Mouse (Mus musculus): Measurements from ENCODE around the gene Pacsin1. TPM values are rescaled to one million over a fixed set of nuclear protein-coding genes. Genes with fewer than 3 reads are reported as not detected.

The Pacsin1 gene
- polyA plus RNA-seq, 1 experiment from 2014 or later = 1.8 TPM

GRCm38 (mm10) chr17:27716804-27717203 lies 61.5 kb downstream of the Pacsin1 start:
- Histone ChIP-seq H3K9ac (replicated peaks; ENCODE audit: low read depth, low read length) (no peak overlapping the region), H3K36me3 (ENCODE audit: control insufficient read depth, insufficient read depth, low read length) (no peaks in the 10 kb centered on the region), H3K27ac (ENCODE audit: low read length) (no peak overlapping the region), H3K4me3 (ENCODE audit: low read depth, low read length) (0 out of 2 replicates have a peak overlapping the region, but pooled peaks have one; percentile 5), H3K27me3 (ENCODE audit: control insufficient read depth, insufficient read depth, low read length) (no peaks in the 10 kb centered on the region), H3K4me1 (ENCODE audit: control insufficient read depth, insufficient read depth, low read length) (no peaks in the 10 kb centered on the region), H3K9me3 (ENCODE audit: control insufficient read depth, low read depth, low read length) (no peaks in the 10 kb centered on the region), H3K4me2 (replicated peaks; ENCODE audit: low read depth, low read length) (peak overlapping the region; percentile 29)
- WGBS = 9% methylated on average over 16 of the region's 16 CpGs
- ATAC-seq (ENCODE audit: insufficient number of reproducible peaks, insufficient read depth, low FRiP score, low read depth) = peak; percentile 50

- no peaks in the 10 kb centered on the region for H3K4me1 ChIP-seq (ENCODE audit: control insufficient read depth, insufficient read depth, low read length)
- no peak overlapping the region for H3K9ac ChIP-seq (replicated peaks; ENCODE audit: low read depth, low read length)
- no peak overlapping the region for H3K4me3 ChIP-seq (ENCODE audit: low read depth, low read length)
- no peaks in the 10 kb centered on the region for H3K36me3 ChIP-seq (ENCODE audit: control insufficient read depth, insufficient read depth, low read length)
- H3K27ac ChIP-seq (ENCODE audit: low read length) = no peak overlapping the region
- WGBS = 67% methylated on average over 5 of the region's 5 CpGs
- H3K4me2 ChIP-seq (replicated peaks; ENCODE audit: low read depth, low read length) = no peak overlapping the region
- H3K27me3 ChIP-seq (ENCODE audit: control insufficient read depth, insufficient read depth, low read length) = no peaks in the 10 kb centered on the region
- H3K9me3 ChIP-seq (ENCODE audit: control insufficient read depth, low read depth, low read length) = no peaks in the 10 kb centered on the region
- ATAC-seq (ENCODE audit: insufficient number of reproducible peaks, insufficient read depth, low FRiP score, low read depth) = no peak
Observed at GRCm38 (mm10) chr17:27718250-27718649, 62.9 kb downstream of the Pacsin1 start.

GRCm38 (mm10) chr17:27719663-27720062 lies 64.4 kb downstream of the Pacsin1 start:
- Histone ChIP-seq H3K9me3 (ENCODE audit: control insufficient read depth, low read depth, low read length) (no peaks in the 10 kb centered on the region), H3K4me3 (ENCODE audit: low read depth, low read length) (no peak overlapping the region), H3K36me3 (ENCODE audit: control insufficient read depth, insufficient read depth, low read length) (no peaks in the 10 kb centered on the region), H3K4me1 (ENCODE audit: control insufficient read depth, insufficient read depth, low read length) (no peaks in the 10 kb centered on the region), H3K4me2 (replicated peaks; ENCODE audit: low read depth, low read length) (no peak overlapping the region), H3K27ac (ENCODE audit: low read length) (no peak overlapping the region), H3K27me3 (ENCODE audit: control insufficient read depth, insufficient read depth, low read length) (no peaks in the 10 kb centered on the region), H3K9ac (replicated peaks; ENCODE audit: low read depth, low read length) (no peak overlapping the region)
- no peak for ATAC-seq (ENCODE audit: insufficient number of reproducible peaks, insufficient read depth, low FRiP score, low read depth)
- 71% methylated on average over 14 of the region's 14 CpGs for WGBS

GRCm38 (mm10) chr17:27720326-27720725 lies 65.0 kb downstream of the Pacsin1 start:
- no peaks in the 10 kb centered on the region for H3K9me3 ChIP-seq (ENCODE audit: control insufficient read depth, low read depth, low read length)
- no peak overlapping the region for H3K27ac ChIP-seq (ENCODE audit: low read length)
- H3K4me1 ChIP-seq (ENCODE audit: control insufficient read depth, insufficient read depth, low read length) = peaks cover 5% of the 10 kb centered on the region; the same call in 1 of the 2 replicates
- H3K4me3 ChIP-seq (ENCODE audit: low read depth, low read length) = no peak overlapping the region
- no peak for ATAC-seq (ENCODE audit: insufficient number of reproducible peaks, insufficient read depth, low FRiP score, low read depth)
- H3K27me3 ChIP-seq (ENCODE audit: control insufficient read depth, insufficient read depth, low read length) = no peaks in the 10 kb centered on the region
- 67% methylated on average over 9 of the region's 9 CpGs for WGBS
- no peak overlapping the region for H3K4me2 ChIP-seq (replicated peaks; ENCODE audit: low read depth, low read length)
- H3K36me3 ChIP-seq (ENCODE audit: control insufficient read depth, insufficient read depth, low read length) = no peaks in the 10 kb centered on the region
- no peak overlapping the region for H3K9ac ChIP-seq (replicated peaks; ENCODE audit: low read depth, low read length)

- H3K4me1 ChIP-seq (ENCODE audit: control insufficient read depth, insufficient read depth, low read length) = peaks cover 12% of the 10 kb centered on the region
- H3K9ac ChIP-seq (replicated peaks; ENCODE audit: low read depth, low read length) = no peak overlapping the region
- H3K4me3 ChIP-seq (ENCODE audit: low read depth, low read length) = no peak overlapping the region
- no peak overlapping the region for H3K4me2 ChIP-seq (replicated peaks; ENCODE audit: low read depth, low read length)
- ATAC-seq (ENCODE audit: insufficient number of reproducible peaks, insufficient read depth, low FRiP score, low read depth) = peak; percentile 24; the same call in 1 of the 2 replicates
- H3K27ac ChIP-seq (ENCODE audit: low read length) = no peak overlapping the region
- H3K27me3 ChIP-seq (ENCODE audit: control insufficient read depth, insufficient read depth, low read length) = no peaks in the 10 kb centered on the region
- no peaks in the 10 kb centered on the region for H3K36me3 ChIP-seq (ENCODE audit: control insufficient read depth, insufficient read depth, low read length)
- WGBS = 69% methylated on average over 9 of the region's 9 CpGs
- H3K9me3 ChIP-seq (ENCODE audit: control insufficient read depth, low read depth, low read length) = no peaks in the 10 kb centered on the region
Observed at GRCm38 (mm10) chr17:27721125-27721664, 65.9 kb downstream of the Pacsin1 start.

- Histone ChIP-seq H3K4me2 (replicated peaks; ENCODE audit: low read depth, low read length) (no peak overlapping the region), H3K36me3 (ENCODE audit: control insufficient read depth, insufficient read depth, low read length) (no peaks in the 10 kb centered on the region), H3K9me3 (ENCODE audit: control insufficient read depth, low read depth, low read length) (no peaks in the 10 kb centered on the region), H3K4me1 (ENCODE audit: control insufficient read depth, insufficient read depth, low read length) (peaks cover 17% of the 10 kb centered on the region), H3K27me3 (ENCODE audit: control insufficient read depth, insufficient read depth, low read length) (no peaks in the 10 kb centered on the region), H3K9ac (replicated peaks; ENCODE audit: low read depth, low read length) (no peak overlapping the region), H3K4me3 (ENCODE audit: low read depth, low read length) (no peak overlapping the region), H3K27ac (ENCODE audit: low read length) (no peak overlapping the region)
- WGBS = 25% methylated on average over 3 of the region's 3 CpGs
- no peak for ATAC-seq (ENCODE audit: insufficient number of reproducible peaks, insufficient read depth, low FRiP score, low read depth)
Observed at GRCm38 (mm10) chr17:27724327-27724726, 69.0 kb downstream of the Pacsin1 start.

- 43% methylated on average over 10 of the region's 10 CpGs for WGBS
- H3K4me3 ChIP-seq (ENCODE audit: low read depth, low read length) = no peak overlapping the region
- no peak for ATAC-seq (ENCODE audit: insufficient number of reproducible peaks, insufficient read depth, low FRiP score, low read depth)
- H3K27me3 ChIP-seq (ENCODE audit: control insufficient read depth, insufficient read depth, low read length) = no peaks in the 10 kb centered on the region
- no peaks in the 10 kb centered on the region for H3K36me3 ChIP-seq (ENCODE audit: control insufficient read depth, insufficient read depth, low read length)
- no peak overlapping the region for H3K9ac ChIP-seq (replicated peaks; ENCODE audit: low read depth, low read length)
- peaks cover 17% of the 10 kb centered on the region for H3K4me1 ChIP-seq (ENCODE audit: control insufficient read depth, insufficient read depth, low read length)
- H3K27ac ChIP-seq (ENCODE audit: low read length) = no peak overlapping the region; the same call in 1 of the 2 replicates
- H3K4me2 ChIP-seq (replicated peaks; ENCODE audit: low read depth, low read length) = peak overlapping the region; percentile 10; the same call in 1 of the 2 replicates
- H3K9me3 ChIP-seq (ENCODE audit: control insufficient read depth, low read depth, low read length) = no peaks in the 10 kb centered on the region
Observed at GRCm38 (mm10) chr17:27725011-27725410, 69.7 kb downstream of the Pacsin1 start.

GRCm38 (mm10) chr17:27725412-27725811 lies 70.1 kb downstream of the Pacsin1 start:
- Histone ChIP-seq H3K9me3 (ENCODE audit: control insufficient read depth, low read depth, low read length) (no peaks in the 10 kb centered on the region; the same call in 1 of the 2 replicates), H3K4me3 (ENCODE audit: low read depth, low read length) (no peak overlapping the region), H3K27ac (ENCODE audit: low read length) (peak overlapping the region; percentile 21; the same call in 1 of the 2 replicates), H3K4me1 (ENCODE audit: control insufficient read depth, insufficient read depth, low read length) (peaks cover 17% of the 10 kb centered on the region), H3K36me3 (ENCODE audit: control insufficient read depth, insufficient read depth, low read length) (no peaks in the 10 kb centered on the region), H3K27me3 (ENCODE audit: control insufficient read depth, insufficient read depth, low read length) (no peaks in the 10 kb centered on the region), H3K9ac (replicated peaks; ENCODE audit: low read depth, low read length) (no peak overlapping the region), H3K4me2 (replicated peaks; ENCODE audit: low read depth, low read length) (peak overlapping the region; percentile 10; the same call in 1 of the 2 replicates)
- ATAC-seq (ENCODE audit: insufficient number of reproducible peaks, insufficient read depth, low FRiP score, low read depth) = no peak
- WGBS = 15% methylated on average over 10 of the region's 10 CpGs

GRCm38 (mm10) chr17:27726527-27726926 lies 71.2 kb downstream of the Pacsin1 start:
- Histone ChIP-seq H3K9ac (replicated peaks; ENCODE audit: low read depth, low read length) (no peak overlapping the region), H3K9me3 (ENCODE audit: control insufficient read depth, low read depth, low read length) (no peaks in the 10 kb centered on the region; the same call in 1 of the 2 replicates), H3K27ac (ENCODE audit: low read length) (no peak overlapping the region), H3K4me3 (ENCODE audit: low read depth, low read length) (no peak overlapping the region), H3K27me3 (ENCODE audit: control insufficient read depth, insufficient read depth, low read length) (no peaks in the 10 kb centered on the region), H3K4me1 (ENCODE audit: control insufficient read depth, insufficient read depth, low read length) (peaks cover 17% of the 10 kb centered on the region), H3K36me3 (ENCODE audit: control insufficient read depth, insufficient read depth, low read length) (no peaks in the 10 kb centered on the region), H3K4me2 (replicated peaks; ENCODE audit: low read depth, low read length) (peak overlapping the region; percentile 27)
- ATAC-seq (ENCODE audit: insufficient number of reproducible peaks, insufficient read depth, low FRiP score, low read depth) = 0 out of 2 replicates have a peak, but pooled peaks have one; percentile 5
- WGBS = 34% methylated on average over 7 of the region's 7 CpGs

Data from stomach, embryonic 14.5 days (tissue).